Mouse (Mus musculus) monocyte, adult 5-6 weeks (primary cell): ENCODE results near the gene Ppox. TPM values are rescaled to one million over a fixed set of nuclear protein-coding genes. Genes with fewer than 3 reads are reported as not detected.
"Not testable (repeated sequence)": the region's sequence is repeated elsewhere in the genome, so short reads cannot be mapped to it uniquely, and the experiment has no call there.

Experiments
- ATAC-seq: fragments of 153-309, 156-312 bp; replicated peaks from 2 replicates; pipeline ENCODE4 v1.8.0; 2017; ENCODE audit warnings: mild to moderate bottlenecking; ENCODE audit not compliant: low TSS enrichment, insufficient number of reproducible peaks, severe bottlenecking, poor library complexity, low FRiP score
- total RNA-seq: library from RNA; stranded (forward); fragments of 200-1000, 200-491, 200-594 nt; gene quantifications from 3 replicates; pipeline ENCODE4 v1.2.3, GENCODE M21; 2017

Gene Ppox
- 9.2 to 14.2 TPM (median 11.1 TPM) in 3 replicates for total RNA-seq

- peak; percentile 94 for ATAC-seq
Measured at GRCm38 (mm10) chr1:171280916-171281527, at the start of gene Ppox. Ppox (minus strand) TSS chr1:171281186.

DNA sequence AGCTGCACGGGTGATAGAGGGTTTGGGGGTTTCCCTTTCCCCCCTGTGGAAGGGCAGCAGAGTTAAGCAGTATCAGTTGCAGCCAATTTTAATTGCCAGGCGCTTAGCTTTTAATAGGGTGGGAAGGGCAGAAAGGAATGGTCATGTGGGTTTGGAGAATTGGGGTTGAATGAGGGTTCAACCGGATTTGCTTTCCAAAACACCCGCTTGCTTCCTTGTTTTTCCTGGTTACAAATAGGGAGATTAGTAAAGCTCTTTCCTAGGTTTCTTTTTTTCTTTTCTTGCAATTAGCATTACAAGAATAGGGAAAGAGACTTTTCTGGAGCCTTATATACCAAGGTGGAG, 49.2 kb upstream of the Ppox start:
- ATAC-seq: no peak

DNA sequence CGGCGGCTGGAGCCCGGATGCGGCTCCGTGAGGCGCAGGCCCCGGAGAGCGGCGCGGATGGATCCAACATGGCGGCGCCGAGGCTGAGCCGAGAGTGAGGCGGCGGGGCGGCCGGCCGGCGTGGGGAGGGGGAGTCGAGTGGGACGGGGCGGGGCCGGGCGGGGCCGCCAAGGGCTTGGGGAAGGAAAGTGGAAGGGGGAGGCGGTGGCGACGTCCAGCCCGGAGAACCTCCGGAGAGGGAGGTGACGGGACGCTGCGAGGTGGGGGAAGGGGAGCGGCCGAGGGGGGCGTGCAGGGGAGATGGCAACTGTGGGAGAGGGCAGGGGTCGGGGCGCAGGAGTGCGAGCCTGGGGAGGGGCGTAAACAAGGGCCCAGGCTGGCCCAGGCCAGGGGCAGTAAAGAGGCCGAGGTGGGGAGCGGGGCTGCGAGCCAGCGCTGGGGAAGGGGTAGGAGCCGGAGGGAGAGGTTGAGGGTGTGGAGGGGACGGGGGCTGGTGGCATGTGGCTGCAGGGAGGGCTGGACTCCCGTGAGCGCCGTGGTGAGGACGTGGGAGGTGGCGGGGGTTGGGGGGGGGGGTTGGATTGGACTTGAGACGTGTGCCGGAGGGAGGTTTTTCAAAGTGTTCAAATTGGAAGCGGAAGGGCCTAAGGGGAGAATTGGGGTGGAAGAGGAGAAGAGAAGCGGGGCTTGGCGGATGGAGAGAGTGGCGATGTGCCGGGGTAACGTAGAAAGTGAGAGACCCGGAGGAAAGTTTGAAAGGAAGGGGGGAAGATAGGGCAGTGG, 48.6 kb upstream of the Ppox start:
- ATAC-seq: peak; percentile 28; the same call in 1 of the 2 replicates

GRCm38 (mm10) chr1:171328839-171329432, 48.0 kb upstream of the Ppox start, which contains the start of gene Dedd:
Dedd (plus strand) TSS chr1:171329145.
- peak; percentile 97 for ATAC-seq

DNA sequence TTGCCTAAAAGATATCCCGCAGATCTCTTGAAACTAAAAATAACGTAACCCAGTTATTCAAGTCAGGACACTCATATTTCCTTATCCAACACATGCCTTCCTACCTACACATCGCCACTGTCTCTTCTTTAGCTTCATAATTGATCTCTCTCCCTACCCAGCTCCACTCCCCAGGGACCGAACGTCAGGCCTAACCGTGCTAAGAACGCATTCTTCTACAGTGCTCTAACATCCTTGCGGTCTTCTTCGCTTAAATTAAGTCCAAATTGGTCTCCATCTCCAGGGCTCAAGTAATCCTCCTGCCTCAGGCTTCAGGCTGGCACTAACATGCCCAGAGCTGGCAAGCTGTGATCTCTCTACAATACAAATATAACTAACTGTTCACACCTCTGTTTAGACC, 47.3 kb upstream of the Ppox start:
- ATAC-seq: no peak

DNA sequence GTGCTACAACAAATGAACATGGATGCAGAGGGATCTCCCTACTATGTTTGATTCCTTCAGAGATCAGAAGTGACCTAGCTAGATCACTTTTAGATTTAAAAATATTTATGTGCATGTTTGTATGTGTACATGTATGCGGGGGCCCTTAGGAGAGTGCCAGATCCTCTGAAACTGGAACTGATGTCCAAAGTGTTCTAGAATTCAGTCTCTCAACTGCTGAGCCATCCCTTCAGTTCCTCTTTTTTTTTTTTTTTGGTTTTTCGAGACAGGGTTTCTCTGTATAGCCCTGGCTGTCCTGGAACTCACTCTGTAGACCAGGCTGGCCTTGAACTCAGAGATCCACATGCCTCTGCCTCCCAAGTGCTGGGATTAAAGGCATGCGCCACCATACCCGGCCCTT, 45.6 kb upstream of the Ppox start:
- ATAC-seq: not testable (repeated sequence)

DNA sequence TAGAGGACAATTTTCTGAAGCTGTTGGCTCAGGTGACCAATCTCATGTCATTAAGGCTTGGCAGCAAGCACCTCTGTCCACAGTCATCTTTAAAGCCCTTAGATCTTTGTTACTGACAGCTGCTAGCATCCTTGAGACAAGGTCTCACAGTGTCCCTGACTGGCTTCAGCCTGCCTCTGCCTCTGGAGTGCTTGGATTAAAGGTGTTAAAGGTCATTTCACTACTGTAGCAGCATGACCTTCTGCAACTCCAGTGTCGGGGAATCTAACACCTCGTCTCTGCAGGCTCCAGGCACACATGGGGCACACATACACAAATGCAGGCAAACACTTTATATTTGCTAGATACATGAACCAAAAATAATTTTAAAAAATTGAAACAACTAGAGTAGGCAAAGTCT, 44.6 kb upstream of the Ppox start:
- no peak for ATAC-seq

DNA sequence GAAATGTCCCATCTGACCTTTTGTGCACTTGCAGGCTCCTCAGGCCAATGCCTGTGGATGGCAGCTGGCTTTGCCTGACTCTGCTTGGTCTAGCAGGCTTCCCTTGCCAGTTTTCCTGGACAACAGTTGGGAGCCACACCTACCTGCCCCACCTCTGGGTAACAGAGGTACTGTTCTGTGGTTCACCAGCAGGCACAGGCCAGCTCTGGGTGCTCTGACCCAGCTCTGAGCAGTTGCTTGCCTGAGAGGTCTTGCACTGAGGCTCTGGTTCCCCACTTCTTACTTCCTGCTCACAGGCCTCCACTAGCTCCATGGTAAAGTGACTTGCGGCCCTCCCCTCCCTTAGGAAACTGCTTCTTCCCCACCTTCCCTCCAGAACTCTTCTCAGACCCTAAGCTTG, 41.0 kb upstream of the Ppox start:
- ATAC-seq: peak; percentile 34; the same call in 1 of the 2 replicates

- 0 out of 2 replicates have a peak, but pooled peaks have one; percentile 50 for ATAC-seq
Measured at GRCm38 (mm10) chr1:171321415-171321814, 40.4 kb upstream of the Ppox start.

DNA sequence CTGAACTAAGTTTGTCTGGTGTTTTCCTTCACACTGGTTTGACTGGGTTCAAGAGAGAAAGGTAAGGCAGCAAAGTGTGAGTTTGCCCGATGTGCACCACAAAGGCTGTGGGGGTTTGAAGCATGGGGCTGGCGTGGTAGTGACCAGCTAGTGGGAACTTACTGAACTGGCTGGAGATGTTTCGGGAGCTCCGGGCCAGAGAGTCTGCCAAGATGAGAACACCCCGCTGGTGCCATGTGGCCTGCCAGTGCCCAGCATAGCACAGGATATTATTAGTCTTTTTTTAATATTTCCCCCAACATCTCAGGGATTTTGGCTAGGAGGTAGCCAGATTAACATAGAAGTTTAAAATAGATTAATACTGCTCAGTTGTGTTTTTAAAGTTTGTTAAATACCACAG, 39.2 kb upstream of the Ppox start:
- ATAC-seq: no peak

- no peak for ATAC-seq
Measured at GRCm38 (mm10) chr1:171319748-171320147, 38.8 kb upstream of the Ppox start.

DNA sequence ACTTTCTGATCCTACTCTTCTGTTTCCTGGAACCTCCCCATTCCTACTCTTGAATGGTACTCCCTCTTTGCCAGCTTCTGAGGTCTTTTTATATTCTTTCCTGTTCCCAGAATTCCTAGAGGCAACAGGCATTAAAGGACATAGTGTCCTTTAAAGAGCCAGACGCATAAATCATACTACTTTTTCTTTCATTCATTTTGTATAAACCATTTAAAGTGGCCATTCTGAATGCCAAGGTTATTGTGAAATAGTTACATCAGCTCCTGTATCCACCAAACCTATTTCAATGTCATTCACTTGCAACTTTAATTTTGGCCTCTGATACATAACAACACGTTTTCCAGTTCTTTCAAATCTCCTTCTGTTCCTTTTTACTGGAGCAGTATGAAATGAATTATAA, 28.3 kb upstream of the Ppox start:
- no peak for ATAC-seq

DNA sequence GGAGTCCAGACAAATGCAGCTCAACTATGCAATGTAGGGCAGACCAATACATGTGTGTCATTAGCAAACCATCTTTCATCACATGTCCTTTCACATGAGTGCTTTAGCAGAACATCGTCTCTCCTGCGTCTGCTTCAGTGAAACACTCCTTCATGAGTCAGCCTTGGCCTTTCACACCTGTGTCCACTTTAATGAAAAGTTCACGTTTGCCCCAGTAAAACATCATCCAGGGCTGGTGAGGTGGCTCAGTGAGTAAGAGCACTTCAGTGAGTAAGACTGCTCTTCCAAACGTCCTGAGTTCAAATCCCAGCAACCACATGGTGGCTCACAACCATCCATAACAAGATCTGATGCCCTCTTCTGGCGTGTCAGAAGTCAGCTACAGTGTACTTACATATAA, 25.2 kb upstream of the Ppox start:
- not testable (repeated sequence) for ATAC-seq

GRCm38 (mm10) chr1:171298226-171298625, 17.2 kb upstream of the Ppox start:
- ATAC-seq: no peak

- ATAC-seq: no peak
Measured at GRCm38 (mm10) chr1:171295063-171295402, 14.0 kb upstream of the Ppox start.

DNA sequence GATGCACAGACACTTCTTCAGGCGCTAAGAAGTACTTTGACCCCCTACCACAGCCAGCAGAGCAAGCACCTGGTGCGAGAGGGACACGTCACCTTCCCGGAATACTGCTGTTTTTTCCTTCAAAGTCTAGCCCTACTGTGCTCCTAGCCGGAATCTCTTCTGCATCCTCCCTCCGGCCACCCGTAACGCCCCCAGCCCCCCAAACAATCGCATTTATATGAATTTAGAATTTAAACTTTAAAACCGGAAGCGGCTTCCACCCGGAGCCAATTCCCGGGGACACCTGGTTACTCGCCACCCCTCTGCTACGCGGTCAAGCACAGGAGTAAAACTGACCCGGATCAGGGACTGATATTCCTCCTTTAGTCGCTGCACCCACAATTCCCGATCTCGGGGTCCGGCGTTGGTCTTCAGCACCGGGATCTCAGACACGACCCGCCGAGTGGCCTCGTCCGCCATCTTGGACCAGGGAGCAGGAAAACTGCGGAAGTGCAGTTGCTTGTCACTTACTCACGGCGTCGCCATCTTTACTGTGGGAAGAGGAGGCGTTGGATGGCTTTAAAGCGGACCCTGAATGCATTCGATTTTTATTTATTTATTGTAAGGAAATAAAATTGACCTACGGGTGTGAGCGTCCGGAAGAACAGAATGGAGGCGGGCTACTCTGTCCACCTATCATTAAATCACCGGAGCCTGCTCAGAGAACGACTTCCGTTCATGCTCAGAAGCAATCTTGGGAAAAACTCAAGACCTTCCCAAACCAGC, 13.5 kb upstream of the Ppox start, which contains the start of gene Ufc1:
TSS of gene Ufc1 (minus strand) at position 727 of the 765 bp plus-strand sequence.
- ATAC-seq: peak; percentile 95

- ATAC-seq: no peak
Measured at GRCm38 (mm10) chr1:171293906-171294297, 12.9 kb upstream of the Ppox start.

GRCm38 (mm10) chr1:171293351-171293750, 12.4 kb upstream of the Ppox start:
- no peak for ATAC-seq

- no peak for ATAC-seq
Measured at GRCm38 (mm10) chr1:171288328-171288727, 7.3 kb upstream of the Ppox start.
